Mouse (Mus musculus) hindbrain, embryonic 14.5 days (tissue): ENCODE results near the gene Gm45808. TPM values are rescaled to one million over a fixed set of nuclear protein-coding genes. Genes with fewer than 3 reads are reported as not detected.
"Not testable (repeated sequence)": the region's sequence is repeated elsewhere in the genome, so short reads cannot be mapped to it uniquely, and the experiment has no call there.

Experiments
- ATAC-seq: fragments of 200-750 bp; cut with Nextera tagmentation; 2 replicates; pipeline ENCODE4 v1.8.0; 2017; ENCODE audit warnings: moderate number of reproducible peaks, mild to moderate bottlenecking, moderate TSS enrichment, moderate library complexity; ENCODE audit not compliant: low FRiP score
- DNase-seq: peaks from one replicate; pipeline ENCODE4 v3.0.0-alpha.2; 2015; ENCODE audit warnings: low spot score
- H3K27ac ChIP-seq: fragments of 300-500 bp; sonication (generic); 2 replicates; pipeline ENCODE4 v1.5.1; 2014; ENCODE audit warnings: mild to moderate bottlenecking, moderate library complexity
- H3K27me3 ChIP-seq: fragments of 300-500 bp; sonication (generic); 2 replicates; pipeline ENCODE4 v1.6.1; 2014; ENCODE audit warnings: mild to moderate bottlenecking, low read length, mixed read lengths; ENCODE audit not compliant: control insufficient read depth, insufficient read depth
- H3K36me3 ChIP-seq: fragments of 300-500 bp; sonication (generic); replicated peaks from 2 replicates; pipeline ENCODE4 v1.6.1; 2014; ENCODE audit not compliant: control insufficient read depth, insufficient read depth
- H3K4me1 ChIP-seq: fragments of 300-500 bp; sonication (generic); replicated peaks from 2 replicates; pipeline ENCODE4 v1.6.1; 2014; ENCODE audit warnings: antibody characterized with exemption, low read length, mixed read lengths; ENCODE audit not compliant: control insufficient read depth, insufficient read depth
- H3K4me2 ChIP-seq: fragments of 300-500 bp; sonication (generic); replicated peaks from 2 replicates; pipeline ENCODE4 v1.6.1; 2014; ENCODE audit warnings: mild to moderate bottlenecking, moderate library complexity
- H3K4me3 ChIP-seq: fragments of 300-500 bp; sonication (generic); replicated peaks from 2 replicates; pipeline ENCODE4 v1.5.1; 2014; ENCODE audit warnings: mild to moderate bottlenecking, low read length
- H3K9ac ChIP-seq: fragments of 300-500 bp; sonication (generic); 2 replicates; pipeline ENCODE4 v1.6.1; 2014
- H3K9me3 ChIP-seq: fragments of 300-500 bp; sonication (generic); 2 replicates; pipeline ENCODE4 v1.6.1; 2016; ENCODE audit warnings: low read length; ENCODE audit not compliant: control insufficient read depth
- WGBS: fragments of 180-500 bp; shearing (Covaris S2); extraction: QIAGEN DNeasy Blood & Tissue Kit; methylation state at CpG from one replicate; pipeline ENCODE4 v1.1.7; 2014; 5-methylcytosine and 5-hydroxymethylcytosine counted together
- polyA plus RNA-seq: library from polyadenylated mRNA; unstranded; fragments of >200 nt; fragmentation: Nextera tagmentation; extraction: Ambion mirVana; gene quantifications from 2 replicates; pipeline ENCODE4 v1.2.1, GENCODE M21; 2014

The Gm45808 gene
- polyA plus RNA-seq, 1 experiment from 2014 or later, result not detected

GRCm38 (mm10) chr7:45465112-45465511 is 21.5 kb downstream of the Gm45808 start:
- Histone ChIP-seq H3K36me3 (peaks cover 43% of the 10 kb centered on the region), H3K9ac (peak overlapping the region; percentile 88; the same call in 1 of the 2 replicates), H3K9me3 (no peaks in the 10 kb centered on the region), H3K4me1 (peaks cover 27% of the 10 kb centered on the region), H3K4me2 (peak overlapping the region; percentile 95), H3K27ac (no peak overlapping the region), H3K4me3 (peak overlapping the region; percentile 86; the same call in 1 of the 2 replicates), H3K27me3 (no peaks in the 10 kb centered on the region)
- 96% methylated on average over 12 of the region's 12 CpGs for WGBS
- DNase-seq (no peak), ATAC-seq (no peak)

- H3K4me2 ChIP-seq, result no peak overlapping the region
- ATAC-seq (no peak), DNase-seq (no peak)
- no peaks in the 10 kb centered on the region for H3K27me3 ChIP-seq
- H3K4me1 ChIP-seq, result peaks cover 27% of the 10 kb centered on the region
- H3K36me3 ChIP-seq, result peaks cover 43% of the 10 kb centered on the region
- no peak overlapping the region for H3K27ac ChIP-seq
- no peak overlapping the region for H3K4me3 ChIP-seq
- no peaks in the 10 kb centered on the region for H3K9me3 ChIP-seq
- WGBS, result 95% methylated on average over 7 of the region's 7 CpGs
- H3K9ac ChIP-seq, result no peak overlapping the region
These were observed 22.4 kb downstream of the Gm45808 start for GRCm38 (mm10) chr7:45463987-45464778.

GRCm38 (mm10) chr7:45462868-45463267 is 23.7 kb downstream of the Gm45808 start:
- H3K27ac ChIP-seq, H3K4me2 ChIP-seq, H3K27me3 ChIP-seq, H3K4me3 ChIP-seq, ATAC-seq, DNase-seq, H3K9ac ChIP-seq, H3K9me3 ChIP-seq: not testable (repeated sequence)
- 81% methylated on average over 4 of the region's 4 CpGs for WGBS
- H3K4me1 ChIP-seq, result peaks cover 33% of the 10 kb centered on the region
- H3K36me3 ChIP-seq, result peaks cover 51% of the 10 kb centered on the region

GRCm38 (mm10) chr7:45462325-45462724 is 24.3 kb downstream of the Gm45808 start:
- H3K36me3 ChIP-seq, result peaks cover 56% of the 10 kb centered on the region
- no peaks in the 10 kb centered on the region for H3K27me3 ChIP-seq
- H3K4me3 ChIP-seq, result no peak overlapping the region
- DNase-seq, result no peak
- 91% methylated on average over 4 of the region's 4 CpGs for WGBS
- no peak overlapping the region for H3K27ac ChIP-seq
- ATAC-seq, result no peak
- H3K9ac ChIP-seq, result no peak overlapping the region
- no peak overlapping the region for H3K4me2 ChIP-seq
- H3K9me3 ChIP-seq, result no peaks in the 10 kb centered on the region
- peaks cover 38% of the 10 kb centered on the region for H3K4me1 ChIP-seq

- H3K27me3 ChIP-seq, result no peaks in the 10 kb centered on the region
- H3K27ac ChIP-seq, result no peak overlapping the region
- peaks cover 40% of the 10 kb centered on the region for H3K4me1 ChIP-seq
- H3K4me2 ChIP-seq, result no peak overlapping the region
- 92% methylated on average over 4 of the region's 4 CpGs for WGBS
- H3K36me3 ChIP-seq, result peaks cover 61% of the 10 kb centered on the region
- no peak overlapping the region for H3K4me3 ChIP-seq
- DNase-seq (no peak), ATAC-seq (no peak)
- H3K9ac ChIP-seq, result no peak overlapping the region
- H3K9me3 ChIP-seq, result no peaks in the 10 kb centered on the region
These were observed 24.8 kb downstream of the Gm45808 start for GRCm38 (mm10) chr7:45461781-45462180.

- Histone ChIP-seq H3K4me1 (peaks cover 43% of the 10 kb centered on the region), H3K9ac (0 out of 2 replicates have a peak overlapping the region, but pooled peaks have one; percentile 49), H3K27ac (peak overlapping the region; percentile 87), H3K9me3 (no peaks in the 10 kb centered on the region), H3K4me3 (no peak overlapping the region), H3K27me3 (no peaks in the 10 kb centered on the region), H3K36me3 (peaks cover 66% of the 10 kb centered on the region), H3K4me2 (no peak overlapping the region)
- ATAC-seq (no peak), DNase-seq (no peak)
- WGBS, result 45% methylated on average over 5 of the region's 5 CpGs
These were observed 25.3 kb downstream of the Gm45808 start for GRCm38 (mm10) chr7:45461326-45461725.

GRCm38 (mm10) chr7:45460860-45461314 is 25.7 kb downstream of the Gm45808 start:
- Histone ChIP-seq H3K27me3 (no peaks in the 10 kb centered on the region), H3K4me1 (peaks cover 41% of the 10 kb centered on the region), H3K36me3 (peaks cover 69% of the 10 kb centered on the region), H3K9ac (0 out of 2 replicates have a peak overlapping the region, but pooled peaks have one; percentile 49), H3K9me3 (no peaks in the 10 kb centered on the region), H3K27ac (peak overlapping the region; percentile 87), H3K4me2 (peak overlapping the region; percentile 47), H3K4me3 (0 out of 2 replicates have a peak overlapping the region, but pooled peaks have one; percentile 78)
- WGBS, result 30% methylated on average over 13 of the region's 13 CpGs
- DNase-seq (peak; percentile 63), ATAC-seq (no peak)

GRCm38 (mm10) chr7:45460377-45460776 is 26.2 kb downstream of the Gm45808 start:
- Histone ChIP-seq H3K4me3 (peak overlapping the region; percentile 78), H3K27ac (peak overlapping the region; percentile 87), H3K9ac (peak overlapping the region; percentile 49), H3K4me1 (peaks cover 36% of the 10 kb centered on the region), H3K9me3 (no peaks in the 10 kb centered on the region), H3K36me3 (peaks cover 70% of the 10 kb centered on the region), H3K4me2 (peak overlapping the region; percentile 47), H3K27me3 (no peaks in the 10 kb centered on the region)
- no peak for DNase-seq
- ATAC-seq, result no peak
- 75% methylated on average over 7 of the region's 7 CpGs for WGBS

GRCm38 (mm10) chr7:45459564-45460140 is 27.0 kb downstream of the Gm45808 start, which contains the start of gene Ftl1:
Gene Ftl1, minus strand, starts transcription at chr7:45459884.
- H3K4me2 ChIP-seq, result peak within 1 kb of the TSS; percentile 92
- peak; percentile 99 for DNase-seq
- peaks cover 71% of the 10 kb centered on the region for H3K36me3 ChIP-seq
- H3K4me1 ChIP-seq, result peaks cover 31% of the 10 kb centered on the region
- peak within 1 kb of the TSS; percentile 82 for H3K9ac ChIP-seq
- peak; percentile 95 for ATAC-seq
- 0% methylated on average over 24 of the region's 37 CpGs for WGBS
- H3K4me3 ChIP-seq, result peak within 1 kb of the TSS; percentile 78
- not testable (repeated sequence) for H3K27me3 ChIP-seq, H3K9me3 ChIP-seq
- peak within 1 kb of the TSS; percentile 97 for H3K27ac ChIP-seq
